Mouse (Mus musculus) adrenal gland, postnatal 10 days (tissue): ENCODE data around the gene Bri3bp. TPM values are rescaled to one million over a fixed set of nuclear protein-coding genes. Genes with fewer than 3 reads are reported as not detected.

Experiments used
- DNase-seq: peaks from one replicate; pipeline ENCODE4 v3.0.0; 2021; ENCODE audit warnings: mixed read lengths
- total RNA-seq, 2 experiments: library from RNA; stranded (reverse); gene quantifications; 2 replicates each; pipeline ENCODE4 v1.2.3; 2021

The Bri3bp gene
- total RNA-seq, 2 experiments from 2014 or later: 31.6 to 37.1 TPM

DNA sequence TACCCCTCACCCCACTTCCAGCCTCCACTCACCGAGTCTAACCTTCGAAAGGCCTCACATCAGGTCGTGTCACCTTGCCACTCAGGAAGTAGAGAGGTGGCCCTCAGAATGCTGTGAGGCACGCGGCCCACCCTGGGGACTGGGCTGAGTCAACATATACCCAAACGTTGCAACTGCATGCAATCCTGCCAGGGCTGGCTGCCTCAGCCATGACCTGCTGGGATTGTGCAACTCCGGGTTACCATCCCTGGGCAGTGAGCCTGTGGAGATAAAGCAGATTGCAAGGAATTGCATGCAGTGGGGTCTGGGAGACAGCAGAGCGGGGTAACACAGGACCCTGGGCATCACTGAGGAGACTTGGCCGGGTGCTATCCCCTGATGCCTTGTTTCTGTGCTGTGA lies 11.2 kb downstream of the Bri3bp start:
- peak; percentile 83 for DNase-seq

DNA sequence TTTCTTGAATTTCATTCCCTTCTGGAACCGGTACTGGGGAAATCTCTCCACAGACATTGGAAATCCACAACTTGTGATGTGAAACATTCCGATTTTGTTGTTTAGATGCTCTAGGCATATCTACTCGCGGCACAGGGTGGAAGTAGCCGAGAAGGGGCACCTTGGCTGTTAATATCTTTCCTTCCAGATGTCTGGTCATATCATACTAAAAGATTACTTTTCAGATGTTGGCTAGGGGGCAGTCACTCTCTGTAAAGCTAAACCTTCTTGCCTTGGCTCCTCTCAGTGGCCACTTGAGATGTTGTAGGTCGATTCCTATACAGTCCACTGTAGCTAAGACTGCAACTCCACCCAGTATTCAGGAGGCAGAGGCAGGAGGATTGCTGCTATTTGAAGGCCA lies 14.7 kb downstream of the Bri3bp start:
- no peak for DNase-seq

DNA sequence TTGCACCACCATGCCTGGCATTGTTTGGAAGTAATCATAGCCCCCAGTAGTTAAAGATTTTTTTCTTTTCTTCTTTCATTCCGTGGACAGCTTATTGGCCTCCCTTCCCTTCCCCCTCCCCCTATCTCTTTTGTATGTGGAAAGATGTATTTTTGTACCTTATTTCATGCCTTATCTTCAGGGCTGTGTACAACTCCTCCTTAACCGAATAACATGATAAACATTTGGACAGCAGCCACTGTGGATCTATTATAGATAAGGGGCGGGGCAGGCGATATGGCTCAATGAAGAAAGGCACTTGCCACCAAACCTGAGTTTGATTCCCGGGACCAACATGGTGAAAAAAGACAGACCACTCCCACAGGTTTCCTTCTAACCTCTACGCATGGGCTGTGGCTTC lies 16.2 kb downstream of the Bri3bp start:
- no peak for DNase-seq

DNA sequence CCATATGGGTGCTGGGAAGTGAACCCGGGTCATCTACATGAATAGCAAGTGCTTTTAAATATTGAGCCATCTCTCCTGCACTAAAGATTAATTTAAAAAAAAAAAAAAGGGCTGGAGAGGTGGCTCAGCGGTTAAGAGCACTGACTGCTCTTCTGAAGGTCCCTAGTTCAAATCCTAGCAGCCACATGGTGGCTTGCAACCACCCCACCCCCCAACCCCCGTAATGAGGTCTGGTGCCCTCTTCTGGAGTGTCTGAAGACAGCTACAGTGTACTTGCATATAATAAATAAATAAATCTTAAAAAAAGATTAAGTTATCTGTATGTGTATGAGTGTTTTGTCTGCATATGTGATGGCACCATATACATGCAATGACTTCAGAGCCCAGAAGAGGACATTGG lies 19.2 kb downstream of the Bri3bp start:
- no peak for DNase-seq

DNA sequence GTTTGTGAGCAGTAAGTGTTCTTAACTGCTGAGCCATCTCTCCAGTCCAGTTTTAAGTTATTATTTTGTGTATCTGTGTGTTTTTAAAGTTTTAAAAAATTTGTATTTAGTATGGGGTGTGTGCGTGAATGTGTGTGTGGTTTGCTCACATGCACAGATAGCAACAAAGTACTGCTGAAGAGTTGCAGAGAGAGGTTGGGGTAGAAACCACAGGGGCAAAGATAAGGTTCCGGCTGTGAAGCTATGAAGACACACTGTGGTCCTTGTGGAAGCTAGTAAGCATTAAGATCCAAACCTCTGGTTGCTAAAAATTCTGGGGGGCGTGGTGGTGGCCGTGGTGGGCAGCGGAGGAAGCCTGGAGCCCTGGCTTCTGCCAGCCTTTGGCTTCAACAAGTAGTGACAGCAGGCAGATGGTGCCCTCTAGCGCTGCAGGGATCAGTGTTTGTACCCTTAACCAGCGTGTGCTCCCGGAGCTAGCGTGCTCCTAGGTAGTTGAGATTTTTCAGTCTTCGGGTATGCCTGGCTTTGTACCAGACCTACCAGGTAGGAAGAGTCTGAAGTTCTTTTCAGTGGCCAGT lies 20.6 kb downstream of the Bri3bp start:
- DNase-seq: peak; percentile 72

DNA sequence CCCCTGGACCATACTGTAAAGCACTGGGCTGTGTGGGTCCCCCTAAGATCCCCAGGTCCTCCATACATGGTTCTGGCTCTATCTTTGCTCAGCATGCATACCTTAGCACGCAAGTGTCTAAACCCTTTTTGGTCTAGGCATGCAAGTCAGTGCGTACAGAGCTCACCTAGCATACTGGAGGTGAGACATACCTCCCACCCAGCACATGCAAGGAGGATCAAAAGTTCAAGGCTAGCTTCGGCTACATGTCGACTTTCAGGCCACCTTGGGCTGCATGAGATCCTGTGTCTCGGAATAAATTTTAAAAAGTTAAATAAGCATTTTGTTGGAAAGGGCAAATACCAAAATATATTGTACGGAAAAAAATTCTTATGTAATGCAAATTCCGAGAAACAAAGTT lies 23.8 kb downstream of the Bri3bp start:
- DNase-seq: no peak

DNA sequence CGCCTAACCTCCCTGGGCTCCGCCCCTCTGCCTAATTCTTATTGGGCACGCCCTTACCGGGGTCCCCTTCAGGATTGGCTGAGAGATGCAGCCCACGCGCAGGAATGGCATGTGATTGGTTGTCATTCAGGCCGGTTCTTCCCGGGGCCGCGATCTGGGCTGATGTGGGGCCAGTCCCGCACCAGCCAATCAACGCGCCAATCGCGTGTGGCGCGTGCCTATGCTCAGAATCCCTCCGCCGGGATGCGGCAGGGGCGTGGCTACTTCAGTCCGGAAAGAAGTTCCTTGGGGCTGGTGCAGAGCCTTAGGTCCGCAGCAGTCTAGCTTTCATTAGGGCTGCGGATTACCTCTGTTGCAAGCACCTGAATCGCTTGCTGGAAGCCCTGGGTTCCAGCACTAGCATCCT lies 24.3 kb downstream of the Bri3bp start:
- DNase-seq: peak; percentile 95

DNA sequence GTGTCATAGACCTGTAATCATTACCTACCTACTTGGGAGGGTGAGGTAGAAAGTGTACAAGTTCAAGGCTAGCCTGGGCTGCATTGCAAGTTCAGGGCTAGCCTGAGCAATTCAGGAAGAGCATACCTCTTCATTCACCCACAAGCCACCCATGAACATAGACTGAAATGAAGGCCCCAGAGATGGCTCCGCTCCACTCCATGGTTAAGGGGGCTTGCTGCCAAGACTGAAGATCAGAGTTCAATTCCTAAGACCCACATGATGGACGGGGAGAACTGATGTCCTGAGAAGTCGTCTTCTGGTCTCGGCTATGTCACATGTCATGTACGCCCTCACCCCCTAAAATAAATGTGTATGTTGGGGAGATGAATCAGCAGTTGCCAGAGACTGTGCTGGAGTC lies 25.1 kb downstream of the Bri3bp start:
- DNase-seq: no peak

DNA sequence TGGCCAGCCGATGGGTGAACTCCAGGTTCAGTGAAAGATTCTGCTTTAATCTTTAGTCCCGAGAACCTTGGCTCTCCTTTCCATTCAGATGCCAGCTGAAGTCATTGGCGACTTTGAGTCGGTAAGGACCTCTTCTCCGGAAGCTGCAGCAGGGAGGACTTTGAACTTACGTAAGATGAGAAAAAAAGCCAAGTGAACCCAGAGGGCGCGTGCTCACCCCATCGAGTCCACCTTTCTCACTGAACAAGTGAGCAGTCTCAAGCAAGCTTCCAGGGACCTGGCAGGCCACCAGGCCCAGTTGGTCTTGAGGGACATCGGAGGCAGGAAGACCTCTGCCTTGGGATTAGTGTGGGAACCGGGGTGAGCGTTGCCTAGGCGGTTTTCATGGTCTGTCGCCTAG lies 25.9 kb downstream of the Bri3bp start:
- DNase-seq: peak; percentile 69

DNA sequence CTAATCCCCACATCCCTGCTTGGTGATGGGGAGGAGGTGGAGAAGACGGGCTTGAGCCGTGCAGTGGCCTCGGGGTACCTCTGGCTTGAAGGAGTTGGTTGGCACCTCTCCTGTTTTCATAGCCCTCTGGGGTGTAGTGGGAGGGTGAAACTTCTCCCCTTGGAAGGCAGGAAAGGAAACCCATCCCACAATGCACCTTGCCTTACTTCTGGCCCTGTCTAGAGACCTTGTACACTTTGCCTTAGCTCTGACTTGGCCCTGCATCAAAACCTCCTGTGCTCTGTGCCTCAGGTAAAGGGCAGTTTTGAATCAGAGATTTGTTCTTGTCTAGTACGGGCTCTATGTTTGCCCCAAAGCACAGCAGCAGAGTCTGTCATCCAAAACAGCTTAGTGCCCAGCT lies 29.3 kb downstream of the Bri3bp start:
- DNase-seq: peak; percentile 50

DNA sequence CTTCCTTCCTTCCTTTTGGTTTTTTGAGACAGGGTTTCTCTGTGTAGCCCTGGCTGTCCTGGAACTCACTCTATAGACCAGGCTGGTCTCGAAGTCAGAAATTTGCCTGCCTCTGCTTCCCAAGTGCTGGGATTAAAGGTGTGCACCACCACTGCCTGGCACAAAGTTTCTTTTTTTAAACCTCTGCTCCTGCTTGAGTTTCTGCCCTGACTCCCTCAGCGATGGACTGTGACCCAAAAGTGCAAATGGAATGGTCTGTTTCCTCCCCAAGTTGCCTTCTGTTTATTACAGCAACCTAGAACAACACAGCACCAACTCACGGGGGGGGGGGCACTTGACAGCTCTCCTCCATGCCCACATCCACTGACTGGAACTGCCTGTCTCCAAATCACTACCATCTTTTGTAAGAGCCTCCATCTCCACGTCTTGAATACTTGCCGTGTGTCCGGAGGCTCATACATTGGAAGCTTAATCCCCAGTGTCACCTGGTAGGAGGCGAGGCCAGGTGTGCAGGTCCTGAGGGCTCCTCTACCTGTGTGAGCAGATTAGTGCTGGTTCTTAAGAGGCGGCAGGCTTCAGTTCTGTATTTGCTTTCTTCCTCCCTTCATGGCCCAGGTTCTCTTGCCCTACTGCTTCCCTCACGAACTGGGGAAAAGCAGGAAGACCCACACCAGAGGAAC lies 31.6 kb downstream of the Bri3bp start:
- no peak for DNase-seq

DNA sequence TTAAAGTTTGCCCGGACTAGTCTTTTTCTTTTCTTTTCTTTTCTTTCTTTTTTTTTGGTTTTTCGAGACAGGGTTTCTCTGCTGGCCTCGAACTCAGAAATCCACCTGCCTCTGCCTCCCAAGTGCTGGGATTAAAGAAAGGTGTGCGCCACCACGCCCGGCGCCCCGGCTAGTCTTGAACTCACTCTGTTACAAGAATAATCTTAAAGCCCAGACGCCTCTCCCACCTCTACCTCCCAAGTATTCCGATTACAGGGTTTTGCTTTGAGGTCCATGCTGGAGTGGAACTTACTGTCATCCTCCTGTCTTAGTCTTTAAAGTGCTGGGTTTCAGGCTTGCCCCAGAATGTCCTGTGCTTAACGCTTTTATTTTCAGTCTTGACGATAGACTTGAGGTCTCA lies 33.7 kb downstream of the Bri3bp start:
- no peak for DNase-seq

DNA sequence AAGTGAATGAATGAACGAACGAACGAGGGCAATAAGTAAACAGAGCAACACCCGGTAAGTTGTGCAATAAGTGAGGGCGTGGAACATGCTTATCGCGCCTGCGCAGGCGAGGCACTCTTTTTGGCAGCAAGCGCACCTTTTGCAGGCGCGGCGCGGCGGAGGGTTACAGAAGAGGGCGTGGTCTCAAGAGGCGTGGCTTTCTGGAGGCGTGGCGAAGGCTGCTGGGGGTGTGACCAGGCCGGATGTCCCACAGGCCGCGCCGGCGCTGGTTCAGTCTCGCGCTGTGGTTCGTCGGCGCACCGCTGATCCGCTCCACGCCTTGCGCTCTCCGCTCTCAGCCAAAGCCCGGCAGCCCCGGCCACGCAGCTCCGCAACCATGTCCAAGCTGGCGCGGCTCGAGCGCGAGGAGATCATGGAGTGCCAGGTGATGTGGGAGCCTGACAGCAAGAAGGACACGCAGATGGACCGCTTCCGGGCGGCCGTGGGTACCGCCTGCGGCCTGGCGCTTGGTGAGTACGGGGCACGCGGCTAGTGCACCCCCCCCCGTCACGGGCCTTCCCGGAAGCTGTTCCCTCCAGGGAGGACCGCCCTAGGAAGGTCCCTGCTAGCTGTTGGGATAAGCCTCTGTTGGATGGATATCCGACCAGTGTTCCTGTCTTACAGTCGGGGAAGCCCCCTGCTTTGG lies 34.4 kb downstream of the Bri3bp start, which contains the start of gene Aacs:
Gene Aacs, plus strand, starts transcription at position 214 of the 685 bp plus-strand sequence.
- peak; percentile 99 for DNase-seq

DNA sequence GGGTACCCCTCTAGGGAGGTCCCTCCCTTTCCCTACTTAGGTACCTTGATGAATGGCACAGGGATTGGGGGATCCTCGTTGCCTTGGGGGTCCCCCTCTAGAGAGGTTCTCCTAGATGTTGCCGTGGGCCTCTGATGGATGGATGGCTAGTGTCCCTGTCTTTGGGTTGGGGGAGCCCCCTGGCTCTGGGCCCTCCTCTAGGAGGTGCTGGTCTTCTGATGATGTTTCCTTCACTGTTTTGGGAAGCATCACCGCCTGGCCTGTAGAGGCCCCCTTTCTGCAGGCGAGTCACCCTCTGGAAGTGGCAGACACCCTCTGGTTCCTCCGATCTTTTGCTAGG lies 34.9 kb downstream of the Bri3bp start:
- no peak for DNase-seq

DNA sequence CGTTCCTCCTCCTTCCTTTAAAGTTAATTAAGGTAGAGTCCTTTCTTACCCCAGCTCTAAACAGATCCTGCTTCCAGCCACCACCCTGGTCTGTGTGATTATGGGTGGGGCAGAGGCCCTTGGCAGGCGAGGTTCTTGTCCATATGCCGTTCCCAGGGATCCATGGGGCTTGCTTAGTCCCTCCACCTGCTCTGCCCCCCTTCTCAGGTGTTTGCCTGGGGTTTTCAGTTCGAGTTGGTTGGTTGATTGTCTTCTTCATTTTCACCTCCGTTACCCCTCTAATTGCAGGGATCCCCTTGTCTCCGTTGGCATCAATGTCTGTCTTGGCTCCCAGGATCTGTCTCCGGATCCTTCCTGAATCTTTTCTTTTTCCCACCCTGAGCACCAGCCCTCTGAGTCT lies 35.4 kb downstream of the Bri3bp start:
- no peak for DNase-seq

DNA sequence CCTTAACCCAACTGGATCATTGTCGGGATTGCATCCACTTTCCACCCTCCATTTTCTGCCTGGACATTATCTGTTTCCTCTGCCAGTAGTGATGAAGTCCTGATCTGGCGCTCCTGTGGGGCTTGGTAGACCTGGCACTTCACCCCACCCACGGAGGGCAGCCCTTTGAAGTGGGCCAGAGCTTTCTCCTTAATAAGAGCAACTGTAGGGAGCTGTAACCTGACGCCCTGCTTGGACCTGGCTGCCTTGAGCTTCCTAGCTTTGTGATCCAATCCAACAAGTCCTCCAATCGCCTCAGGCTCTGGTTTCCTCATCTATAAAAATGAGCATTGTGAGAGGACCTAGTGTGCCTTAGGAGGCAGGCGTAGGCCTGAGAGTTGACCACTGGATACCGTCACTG lies 36.2 kb downstream of the Bri3bp start:
- DNase-seq: no peak

DNA sequence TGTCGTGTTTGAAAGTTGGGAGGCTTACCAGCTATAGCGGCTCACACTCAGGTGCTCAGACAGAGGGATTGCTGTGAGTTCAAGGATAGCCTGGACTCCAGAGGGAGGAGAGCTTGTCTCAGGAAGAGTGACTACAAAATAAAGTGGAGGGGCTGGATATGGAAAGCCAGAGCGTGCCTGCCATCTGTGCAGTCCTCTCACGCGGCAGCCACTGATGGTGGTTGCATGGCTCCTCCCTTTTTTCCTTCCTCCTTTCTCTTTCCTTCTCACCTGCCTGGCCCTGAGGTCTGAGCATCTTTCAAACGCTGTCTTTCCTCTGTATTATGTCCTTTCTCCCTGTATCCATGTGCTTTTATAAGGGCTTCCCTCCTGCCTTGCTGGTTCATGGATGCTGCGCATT lies 36.7 kb downstream of the Bri3bp start:
- DNase-seq: no peak

DNA sequence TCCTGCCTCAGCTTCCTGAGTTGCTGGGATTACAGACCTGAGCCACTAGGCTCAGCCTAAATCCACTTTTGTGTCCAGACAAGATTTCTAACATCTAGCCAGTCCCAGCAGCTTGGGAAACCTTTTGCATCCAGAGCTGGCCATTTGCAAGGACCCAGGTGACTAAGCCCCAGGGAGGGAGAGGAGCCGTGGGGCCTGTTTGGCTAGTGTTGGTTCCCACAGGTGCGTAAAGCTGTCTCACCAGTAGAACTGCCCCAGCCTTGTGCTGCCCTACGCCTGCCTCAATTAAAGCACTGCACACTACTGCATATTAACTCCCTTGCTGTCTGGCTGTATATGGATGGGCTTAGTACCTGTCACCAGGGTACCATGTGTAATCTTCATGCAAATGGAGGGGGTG lies 38.0 kb downstream of the Bri3bp start:
- no peak for DNase-seq

DNA sequence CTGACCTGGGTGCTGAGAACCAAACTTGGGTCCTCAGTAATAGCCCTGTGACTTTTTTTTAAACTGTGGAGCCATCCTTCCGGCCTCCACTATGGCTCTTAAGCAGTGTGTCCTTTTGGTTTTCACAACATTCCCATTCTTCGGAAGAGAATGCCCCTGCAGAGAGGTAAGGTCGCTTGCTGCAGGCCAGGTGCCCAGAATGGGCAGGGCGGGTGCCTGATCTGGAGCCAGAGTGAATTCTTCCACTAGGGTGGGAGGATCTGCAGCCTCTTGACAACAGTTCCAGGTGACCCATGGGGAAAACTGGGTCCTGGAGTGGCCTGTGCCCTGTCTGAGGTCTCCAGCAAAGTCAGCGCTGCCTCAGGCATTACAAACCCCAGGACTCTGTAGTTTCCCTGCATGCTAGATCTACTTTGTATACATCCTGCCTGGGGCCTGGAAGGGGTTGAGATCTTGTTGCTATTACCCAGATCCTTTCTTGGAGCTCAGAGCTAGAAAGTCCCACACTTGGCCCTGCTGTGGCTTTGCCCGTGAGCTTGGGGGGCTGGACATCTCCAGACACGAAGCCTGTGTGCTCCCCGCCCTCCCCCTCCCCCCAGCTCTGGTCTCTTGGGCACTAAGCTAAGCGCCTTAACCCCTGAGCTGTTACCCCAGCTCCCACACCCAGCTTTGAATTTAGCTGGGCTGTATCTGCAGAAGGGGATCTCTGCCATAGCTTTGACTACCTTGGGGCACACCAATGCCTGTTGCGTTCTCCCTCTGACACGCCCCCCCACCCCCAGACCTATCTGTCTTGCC lies 39.3 kb downstream of the Bri3bp start:
- DNase-seq: no peak

DNA sequence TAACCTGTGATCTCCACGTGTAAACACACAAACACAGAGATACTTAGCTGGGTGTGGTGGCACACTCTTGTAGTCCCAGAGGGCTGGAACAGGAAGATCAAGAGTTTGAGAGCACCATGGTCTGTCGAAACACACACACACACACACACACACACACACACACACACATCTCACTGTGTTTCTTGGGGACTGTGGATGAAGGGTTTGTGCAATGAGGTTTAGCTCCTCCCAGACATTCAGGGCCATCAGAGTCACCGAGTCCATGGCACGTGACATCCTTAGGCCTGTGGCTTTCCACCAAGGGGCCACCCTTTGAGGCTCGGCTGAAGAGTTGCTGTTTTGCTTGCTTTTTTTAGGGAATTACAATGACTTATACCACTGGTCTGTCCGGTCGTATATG lies 41.1 kb downstream of the Bri3bp start:
- DNase-seq: no peak

DNA sequence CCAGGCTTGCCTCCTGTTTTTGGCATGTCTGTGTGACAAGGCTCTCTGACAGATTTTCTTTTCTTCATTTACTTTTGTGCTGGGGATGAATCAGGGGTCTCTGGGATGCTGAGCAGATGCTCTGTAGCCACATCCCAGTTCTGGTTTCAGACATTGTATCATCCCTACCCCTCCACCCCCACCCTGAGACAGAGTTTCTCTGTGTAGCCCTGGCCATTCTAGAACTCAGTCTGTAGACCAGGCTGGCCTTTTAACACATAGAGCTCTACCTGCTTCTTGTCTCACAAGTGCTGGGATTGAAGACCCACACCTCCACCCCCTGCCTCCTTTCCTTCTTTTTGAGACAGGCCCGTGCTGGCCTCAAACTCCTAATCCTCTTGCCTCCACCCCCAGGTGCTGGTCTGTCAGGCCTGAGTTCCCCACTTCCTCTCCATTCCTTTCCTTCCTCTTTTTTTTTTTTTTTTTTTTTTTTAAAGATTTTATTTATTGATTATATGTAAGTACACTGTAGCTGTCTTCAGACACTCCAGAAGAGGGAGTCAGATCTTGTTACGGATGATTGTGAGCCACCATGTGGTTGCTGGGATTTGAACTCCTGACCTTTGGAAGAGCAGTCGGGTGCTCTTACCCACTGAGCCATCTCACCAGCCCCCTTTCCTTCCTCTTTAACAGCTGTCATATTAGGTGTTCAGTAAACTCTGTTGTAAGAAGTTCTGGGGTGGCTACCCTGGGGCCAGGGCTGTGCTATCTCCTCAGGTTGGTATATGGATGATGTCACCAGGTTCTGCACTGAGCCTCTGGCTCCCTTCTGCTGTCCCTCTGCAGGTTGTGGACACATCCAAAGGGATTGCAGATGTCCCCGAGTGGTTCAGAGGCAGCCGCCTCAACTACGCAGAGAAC lies 42.6 kb downstream of the Bri3bp start:
- DNase-seq: no peak
